Mouse (Mus musculus) kidney, postnatal 0 days (tissue): ENCODE measurements around the gene Best1. TPM values are rescaled to one million over a fixed set of nuclear protein-coding genes. Genes with fewer than 3 reads are reported as not detected.

ENCODE experiments used
- ATAC-seq: fragments of 200-750 bp; cut with Nextera tagmentation; replicated peaks from 2 replicates; pipeline ENCODE4 v1.8.0; 2017; ENCODE audit warnings: low read depth, moderate number of reproducible peaks, moderate TSS enrichment, moderate library complexity; ENCODE audit not compliant: low FRiP score
- DNase-seq: peaks from one replicate; pipeline ENCODE4 v3.0.0-alpha.2; 2016; ENCODE audit warnings: low spot score
- H3K27ac ChIP-seq: fragments of 300-500 bp; sonication (generic); 2 replicates; pipeline ENCODE4 v1.5.1; 2014; ENCODE audit warnings: mild to moderate bottlenecking
- H3K27me3 ChIP-seq: fragments of 300-500 bp; sonication (generic); 2 replicates; pipeline ENCODE4 v1.6.1; 2014; ENCODE audit warnings: low read length, mixed read lengths; ENCODE audit not compliant: insufficient read depth
- H3K36me3 ChIP-seq: fragments of 300-500 bp; sonication (generic); 2 replicates; pipeline ENCODE4 v1.6.1; 2014; ENCODE audit warnings: low read length, mixed read lengths; ENCODE audit not compliant: insufficient read depth
- H3K4me1 ChIP-seq: fragments of 300-500 bp; sonication (generic); replicated peaks from 2 replicates; pipeline ENCODE4 v1.6.1; 2014; ENCODE audit warnings: antibody characterized with exemption, low read length, mixed read lengths; ENCODE audit not compliant: insufficient read depth
- H3K4me2 ChIP-seq: fragments of 300-500 bp; sonication (generic); 2 replicates; pipeline ENCODE4 v1.6.1; 2014; ENCODE audit warnings: mild to moderate bottlenecking, low read length, moderate library complexity, mixed read lengths
- H3K4me3 ChIP-seq: fragments of 300-500 bp; sonication (generic); replicated peaks from 2 replicates; pipeline ENCODE4 v1.5.1; 2014; ENCODE audit warnings: low read depth, low read length
- H3K9ac ChIP-seq: fragments of 300-500 bp; sonication (generic); 2 replicates; pipeline ENCODE4 v1.6.1; 2014; ENCODE audit warnings: low read depth, low read length
- H3K9me3 ChIP-seq: fragments of 300-500 bp; sonication (generic); replicated peaks from 2 replicates; pipeline ENCODE4 v1.6.1; 2016; ENCODE audit warnings: low read length, inconsistent platforms, mixed read lengths
- CTCF ChIP-seq: IDR thresholded peaks from 2 replicates; pipeline ENCODE4 v1.5.1; 2016; ENCODE audit warnings: antibody characterized with exemption, low read depth, mild to moderate bottlenecking, moderate library complexity
- whole genome bisulfite sequencing: fragments of 180-500 bp; shearing (Covaris S2); extraction: QIAGEN DNeasy Blood & Tissue Kit; methylation state at CpG from one replicate; pipeline ENCODE4 v1.1.7; 2014; 5-methylcytosine and 5-hydroxymethylcytosine counted together
- polyA plus RNA-seq: library from polyadenylated mRNA; unstranded; fragments of >200 nt; fragmentation: Nextera tagmentation; extraction: Ambion mirVana; gene quantifications from 2 replicates; pipeline ENCODE4 v1.2.1, GENCODE M21; 2015

The Best1 gene
- polyA plus RNA-seq, 1 experiment from 2014 or later = 3.3 TPM

GRCm38 (mm10) chr19:9982852-9983542 is 18.4 kb downstream of the Best1 start:
- no peaks in the 10 kb centered on the region for H3K27me3 ChIP-seq
- under 1% methylated on average over 31 of the region's 31 CpGs for WGBS
- H3K9ac ChIP-seq = peak overlapping the region; percentile 94
- peak overlapping the region; percentile 76 for H3K4me3 ChIP-seq
- no peak for TF ChIP-seq CTCF
- DNase-seq = peak; percentile 78
- H3K4me1 ChIP-seq = peaks cover 5% of the 10 kb centered on the region; the same call in 1 of the 2 replicates
- peak overlapping the region; percentile 66 for H3K4me2 ChIP-seq
- peak; percentile 77 for ATAC-seq
- H3K36me3 ChIP-seq = peaks cover 12% of the 10 kb centered on the region
- no peaks in the 10 kb centered on the region for H3K9me3 ChIP-seq
- peak overlapping the region; percentile 97 for H3K27ac ChIP-seq

GRCm38 (mm10) chr19:9982151-9982851 is 19.1 kb downstream of the Best1 start:
- DNase-seq (peak; percentile 98), ATAC-seq (peak; percentile 96)
- under 1% methylated on average over 59 of the region's 59 CpGs for WGBS

DNA sequence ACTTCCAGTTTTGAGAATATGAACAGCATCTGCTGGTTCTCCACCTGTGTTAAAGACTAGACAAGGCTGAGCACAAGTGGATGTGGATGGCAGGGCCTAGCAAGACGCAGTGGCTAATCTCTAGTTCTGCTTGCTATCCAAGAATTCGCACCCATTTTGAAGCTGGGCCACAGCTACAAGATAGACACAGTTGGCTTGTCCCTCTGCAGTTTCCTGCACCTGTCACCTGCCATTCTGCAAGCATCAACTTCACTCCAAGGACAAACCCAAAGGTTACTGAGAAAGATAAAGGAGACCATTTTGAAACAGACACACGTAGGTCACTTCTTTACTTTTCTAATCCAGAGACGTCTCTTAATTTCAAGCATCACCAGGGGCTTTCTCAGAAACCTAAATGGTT is 19.8 kb downstream of the Best1 start:
- peak overlapping the region; percentile 97 for H3K27ac ChIP-seq
- DNase-seq = no peak

More at GRCm38 (mm10) chr19:9982151-9982851, 19.1 kb downstream of the Best1 start:
- peaks cover 12% of the 10 kb centered on the region for H3K36me3 ChIP-seq
- no peaks in the 10 kb centered on the region for H3K9me3 ChIP-seq
- H3K9ac ChIP-seq = peak overlapping the region; percentile 94
- no peak for TF ChIP-seq CTCF
- peaks cover 5% of the 10 kb centered on the region; the same call in 1 of the 2 replicates for H3K4me1 ChIP-seq
- peak overlapping the region; percentile 66 for H3K4me2 ChIP-seq
- peak overlapping the region; percentile 76 for H3K4me3 ChIP-seq
- H3K27ac ChIP-seq = peak overlapping the region; percentile 97
- H3K27me3 ChIP-seq = no peaks in the 10 kb centered on the region

DNA sequence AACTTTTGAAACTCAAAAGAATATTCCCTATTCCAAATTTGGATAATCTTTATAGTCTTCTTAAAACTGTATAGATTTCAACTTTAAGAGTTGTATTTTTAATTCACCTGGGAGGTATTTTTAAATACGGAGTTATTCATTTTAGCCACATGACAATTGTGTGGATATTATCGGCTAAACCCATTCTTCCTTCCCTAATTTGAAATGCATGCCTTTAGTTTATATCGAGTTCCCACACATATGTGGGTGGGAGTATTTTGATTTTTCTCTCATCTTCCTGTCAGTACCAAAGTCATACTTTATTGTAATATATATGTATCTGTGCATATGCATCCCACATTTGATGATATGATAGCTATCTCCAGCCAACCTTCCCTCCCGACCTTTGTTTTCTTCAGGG is 21.2 kb downstream of the Best1 start, which contains the start of gene Fth1:
Fth1 (plus strand) TSS at position 341 of the 400 bp plus-strand sequence.
- DNase-seq = no peak
- Histone ChIP-seq H3K36me3 (peaks cover 11% of the 10 kb centered on the region), H3K4me2 (no peak within 1 kb of the TSS), H3K9me3 (no peaks in the 10 kb centered on the region), H3K27ac (peak within 1 kb of the TSS; percentile 76; the same call in 1 of the 2 replicates), H3K4me3 (no peak within 1 kb of the TSS), H3K9ac (no peak within 1 kb of the TSS), H3K27me3 (no peaks in the 10 kb centered on the region), H3K4me1 (peaks cover 5% of the 10 kb centered on the region; the same call in 1 of the 2 replicates)
- TF ChIP-seq CTCF = no peak
- ATAC-seq = no peak
- 85% methylated on average over 4 of the region's 4 CpGs for WGBS

More for the DNA sequence above, 19.8 kb downstream of the Best1 start:
- no peak for ATAC-seq
- Histone ChIP-seq H3K9ac (peak overlapping the region; percentile 94), H3K4me2 (peak overlapping the region; percentile 66), H3K36me3 (peaks cover 12% of the 10 kb centered on the region), H3K4me1 (peaks cover 5% of the 10 kb centered on the region; the same call in 1 of the 2 replicates), H3K27me3 (no peaks in the 10 kb centered on the region), H3K9me3 (no peaks in the 10 kb centered on the region), H3K4me3 (peak overlapping the region; percentile 76)
- 71% methylated on average over 4 of the region's 4 CpGs for WGBS
- TF ChIP-seq CTCF = no peak

DNA sequence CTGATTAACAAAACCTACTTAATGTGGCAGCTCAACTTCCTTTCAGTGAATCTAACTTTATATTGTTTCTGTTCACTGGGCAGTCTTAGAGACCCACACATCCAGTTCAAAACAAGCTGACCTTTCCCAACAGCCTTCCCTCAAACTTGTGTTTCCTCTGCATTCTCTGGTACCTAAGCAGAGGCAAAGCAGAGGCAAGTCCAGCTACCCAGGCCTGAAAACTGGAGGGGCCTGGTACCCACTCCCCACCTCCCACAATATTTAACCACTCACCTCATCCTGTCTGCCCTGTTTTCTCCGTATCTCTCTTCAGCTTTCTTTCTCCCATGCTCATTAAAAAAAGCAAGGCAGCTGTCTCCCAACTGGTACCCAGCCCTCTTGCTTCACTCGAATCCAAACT is 22.3 kb downstream of the Best1 start:
- no peak for TF ChIP-seq CTCF
- no peak for ATAC-seq
- no peaks in the 10 kb centered on the region for H3K9me3 ChIP-seq
- H3K4me3 ChIP-seq = no peak overlapping the region
- H3K27ac ChIP-seq = peak overlapping the region; percentile 76
- no peak for DNase-seq
- H3K4me2 ChIP-seq = no peak overlapping the region
- peaks cover 5% of the 10 kb centered on the region; the same call in 1 of the 2 replicates for H3K4me1 ChIP-seq
- H3K27me3 ChIP-seq = no peaks in the 10 kb centered on the region
- no peak overlapping the region for H3K9ac ChIP-seq
- 0 out of 2 replicates have a peak, but pooled peaks cover under 1% of the 10 kb centered on the region for H3K36me3 ChIP-seq
- WGBS = 86% methylated on average over 2 of the region's 2 CpGs

DNA sequence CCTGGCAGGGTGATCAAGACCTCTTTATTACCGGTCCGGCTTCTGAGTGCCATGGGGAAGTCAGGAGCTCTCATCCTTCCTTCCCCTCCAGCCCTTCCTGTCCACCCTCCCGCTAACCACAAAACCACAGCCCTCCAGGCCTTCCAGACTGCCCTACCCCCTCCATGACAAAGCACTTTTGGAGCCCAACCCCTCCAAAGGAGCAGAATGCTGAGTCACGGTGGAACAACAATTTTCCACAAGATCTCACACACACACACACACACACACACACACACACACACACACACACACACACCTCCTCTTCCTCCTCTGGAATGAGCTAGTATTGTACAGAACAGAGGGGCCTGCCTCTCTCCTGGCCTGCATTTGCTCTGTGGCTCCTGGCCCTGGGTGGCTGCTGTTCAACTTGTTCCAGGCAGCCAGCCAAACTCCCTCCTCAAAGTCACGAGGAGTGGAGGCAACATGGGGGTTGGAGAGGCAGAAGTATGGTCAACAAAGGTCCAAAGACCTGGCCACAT is 22.9 kb downstream of the Best1 start:
- H3K4me2 ChIP-seq = no peak overlapping the region
- DNase-seq = peak; percentile 72
- H3K27ac ChIP-seq = peak overlapping the region; percentile 76
- no peaks in the 10 kb centered on the region for H3K27me3 ChIP-seq
- no peaks in the 10 kb centered on the region for H3K9me3 ChIP-seq
- H3K36me3 ChIP-seq = no peaks in the 10 kb centered on the region
- no peak for TF ChIP-seq CTCF
- peaks cover 5% of the 10 kb centered on the region; the same call in 1 of the 2 replicates for H3K4me1 ChIP-seq
- 0 out of 2 replicates have a peak, but pooled peaks have one; percentile 25 for ATAC-seq
- no peak overlapping the region for H3K4me3 ChIP-seq
- WGBS = 38% methylated on average over 5 of the region's 5 CpGs
- H3K9ac ChIP-seq = no peak overlapping the region
